Mouse (Mus musculus) intestine, embryonic 16.5 days (tissue): Measurements from ENCODE around the gene Ltbp1. TPM values are rescaled to one million over a fixed set of nuclear protein-coding genes. Genes with fewer than 3 reads are reported as not detected.

Experiments used
- ATAC-seq: fragments of 200-750 bp; cut with Nextera tagmentation; 2 replicates; pipeline ENCODE4 v1.8.0; 2017; ENCODE audit warnings: moderate TSS enrichment, moderate library complexity
- H3K27ac ChIP-seq: fragments of 300-500 bp; sonication (generic); 2 replicates; pipeline ENCODE4 v1.5.1; 2014; ENCODE audit warnings: mild to moderate bottlenecking, low read length
- H3K27me3 ChIP-seq: fragments of 300-500 bp; sonication (generic); replicated peaks from 2 replicates; pipeline ENCODE4 v1.6.1; 2014; ENCODE audit warnings: low read length, control low read depth, mixed read lengths; ENCODE audit not compliant: control insufficient read depth, insufficient read depth
- H3K36me3 ChIP-seq: fragments of 300-500 bp; sonication (generic); 2 replicates; pipeline ENCODE4 v1.6.1; 2014; ENCODE audit warnings: low read length, control low read depth; ENCODE audit not compliant: control insufficient read depth, insufficient read depth
- H3K4me1 ChIP-seq: fragments of 300-500 bp; sonication (generic); 2 replicates; pipeline ENCODE4 v1.6.1; 2014; ENCODE audit warnings: low read length, control low read depth, mixed read lengths; ENCODE audit not compliant: control insufficient read depth, insufficient read depth
- H3K4me2 ChIP-seq: fragments of 300-500 bp; sonication (generic); 2 replicates; pipeline ENCODE4 v1.6.1; 2014; ENCODE audit warnings: low read depth, low read length, control low read depth
- H3K4me3 ChIP-seq: fragments of 300-500 bp; sonication (generic); 2 replicates; pipeline ENCODE4 v1.5.1; 2014; ENCODE audit warnings: mild to moderate bottlenecking, low read length
- H3K9ac ChIP-seq: fragments of 300-500 bp; sonication (generic); 2 replicates; pipeline ENCODE4 v1.6.1; 2014; ENCODE audit warnings: low read depth, low read length
- H3K9me3 ChIP-seq: fragments of 300-500 bp; sonication (generic); 2 replicates; pipeline ENCODE4 v1.6.1; 2016; ENCODE audit warnings: low read length, control low read depth; ENCODE audit not compliant: control insufficient read depth
- WGBS: fragments of 180-500 bp; shearing (Covaris S2); extraction: QIAGEN DNeasy Blood & Tissue Kit; methylation state at CpG from one replicate; pipeline ENCODE4 v1.1.7; 2014; 5-methylcytosine and 5-hydroxymethylcytosine counted together
- polyA plus RNA-seq: library from polyadenylated mRNA; unstranded; fragments of >200 nt; fragmentation: Nextera tagmentation; extraction: Ambion mirVana; gene quantifications from 2 replicates; pipeline ENCODE4 v1.2.1, GENCODE M21; 2015

The Ltbp1 gene
- polyA plus RNA-seq, 1 experiment from 2014 or later, result 12.2 TPM

DNA sequence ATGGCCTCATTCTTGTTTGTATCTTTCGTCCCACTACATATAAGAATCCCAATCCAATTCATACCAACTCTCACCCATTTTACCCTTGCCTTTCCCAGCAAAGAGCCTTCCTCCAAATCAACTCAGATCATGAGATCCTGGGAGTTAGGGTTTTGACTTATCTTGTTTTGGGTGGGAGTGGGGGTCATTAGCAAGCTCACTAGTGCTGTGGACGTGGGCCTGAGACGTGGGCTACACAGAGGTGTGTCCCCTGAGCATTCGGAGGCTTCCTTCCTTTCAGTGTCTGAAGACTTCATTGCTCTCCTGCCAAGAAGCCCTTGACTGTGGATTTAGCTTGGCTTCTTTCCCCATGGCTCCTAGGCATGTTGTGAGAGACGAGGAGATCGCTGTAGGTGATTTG is 10.2 kb downstream of the Ltbp1 start:
- no peaks in the 10 kb centered on the region for H3K27me3 ChIP-seq
- H3K4me2 ChIP-seq, result no peak overlapping the region
- no peaks in the 10 kb centered on the region for H3K4me1 ChIP-seq
- H3K4me3 ChIP-seq, result no peak overlapping the region
- H3K9ac ChIP-seq, result no peak overlapping the region
- no peaks in the 10 kb centered on the region for H3K36me3 ChIP-seq
- WGBS, result 72% methylated on average over 6 of the region's 6 CpGs
- no peak overlapping the region for H3K27ac ChIP-seq
- no peak for ATAC-seq
- H3K9me3 ChIP-seq, result no peaks in the 10 kb centered on the region

GRCm38 (mm10) chr17:75017423-75017822 is 12.1 kb downstream of the Ltbp1 start:
- no peak for ATAC-seq
- Histone ChIP-seq H3K27me3 (no peaks in the 10 kb centered on the region), H3K36me3 (no peaks in the 10 kb centered on the region), H3K4me3 (no peak overlapping the region), H3K9me3 (no peaks in the 10 kb centered on the region), H3K27ac (no peak overlapping the region), H3K4me1 (no peaks in the 10 kb centered on the region), H3K9ac (no peak overlapping the region), H3K4me2 (no peak overlapping the region)
- 81% methylated on average over 7 of the region's 7 CpGs for WGBS

DNA sequence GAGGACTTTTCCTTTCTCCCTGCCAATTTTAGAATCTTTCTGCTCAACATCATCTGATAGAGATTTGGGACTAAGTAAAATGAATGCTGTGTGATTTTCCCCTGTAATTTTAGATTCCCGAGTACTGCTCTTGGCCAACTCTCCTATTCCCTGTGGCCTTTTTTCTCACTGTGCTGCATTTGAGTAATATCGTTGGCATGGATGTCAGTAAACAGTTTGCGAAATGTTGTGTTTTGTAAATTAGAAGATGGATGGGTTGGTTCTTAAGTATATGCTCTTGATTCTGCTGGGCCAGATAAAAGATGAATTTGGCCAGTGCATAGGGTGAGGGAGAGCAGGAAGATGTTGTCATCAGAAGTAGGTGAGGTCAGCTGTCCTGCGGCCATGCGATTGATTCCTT is 12.8 kb downstream of the Ltbp1 start:
- no peak overlapping the region for H3K9ac ChIP-seq
- no peaks in the 10 kb centered on the region for H3K36me3 ChIP-seq
- H3K27ac ChIP-seq, result no peak overlapping the region
- no peaks in the 10 kb centered on the region for H3K4me1 ChIP-seq
- no peaks in the 10 kb centered on the region for H3K9me3 ChIP-seq
- H3K4me3 ChIP-seq, result no peak overlapping the region
- ATAC-seq, result no peak
- 80% methylated on average over 5 of the region's 5 CpGs for WGBS
- H3K4me2 ChIP-seq, result no peak overlapping the region
- H3K27me3 ChIP-seq, result no peaks in the 10 kb centered on the region

GRCm38 (mm10) chr17:75020026-75020425 is 14.7 kb downstream of the Ltbp1 start:
- ATAC-seq, result no peak

DNA sequence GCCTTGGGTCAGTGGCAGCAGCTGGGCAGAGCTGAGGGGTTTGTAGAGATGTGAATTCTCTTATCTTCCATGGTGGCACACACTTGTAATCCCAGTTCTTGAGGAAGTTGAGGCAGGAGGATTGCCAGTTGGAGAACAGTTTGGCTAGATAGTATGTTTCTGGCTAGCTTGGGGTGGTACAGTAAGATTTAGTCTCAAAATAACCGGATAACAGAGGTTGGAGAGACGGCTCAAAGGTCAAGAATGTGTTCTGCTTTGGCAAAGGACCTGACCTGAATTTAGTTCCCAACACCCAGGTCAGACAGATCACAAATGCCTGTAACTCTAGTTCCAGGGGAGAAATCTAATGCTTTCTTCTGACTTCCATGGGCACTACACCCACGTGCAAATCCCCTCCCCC is 15.3 kb downstream of the Ltbp1 start:
- H3K4me2 ChIP-seq, result no peak overlapping the region
- no peak for ATAC-seq
- H3K9ac ChIP-seq, result no peak overlapping the region
- no peak overlapping the region for H3K27ac ChIP-seq
- no peaks in the 10 kb centered on the region for H3K27me3 ChIP-seq
- WGBS, result 72% methylated on average over 3 of the region's 3 CpGs
- no peak overlapping the region for H3K4me3 ChIP-seq
- no peaks in the 10 kb centered on the region for H3K9me3 ChIP-seq
- no peaks in the 10 kb centered on the region for H3K36me3 ChIP-seq
- H3K4me1 ChIP-seq, result no peaks in the 10 kb centered on the region

More at GRCm38 (mm10) chr17:75020026-75020425, 14.7 kb downstream of the Ltbp1 start:
- Histone ChIP-seq H3K27me3 (no peaks in the 10 kb centered on the region), H3K36me3 (no peaks in the 10 kb centered on the region), H3K4me2 (no peak overlapping the region), H3K27ac (no peak overlapping the region), H3K4me1 (no peaks in the 10 kb centered on the region), H3K4me3 (no peak overlapping the region), H3K9ac (no peak overlapping the region), H3K9me3 (no peaks in the 10 kb centered on the region)
- WGBS, result 42% methylated on average over 7 of the region's 7 CpGs

DNA sequence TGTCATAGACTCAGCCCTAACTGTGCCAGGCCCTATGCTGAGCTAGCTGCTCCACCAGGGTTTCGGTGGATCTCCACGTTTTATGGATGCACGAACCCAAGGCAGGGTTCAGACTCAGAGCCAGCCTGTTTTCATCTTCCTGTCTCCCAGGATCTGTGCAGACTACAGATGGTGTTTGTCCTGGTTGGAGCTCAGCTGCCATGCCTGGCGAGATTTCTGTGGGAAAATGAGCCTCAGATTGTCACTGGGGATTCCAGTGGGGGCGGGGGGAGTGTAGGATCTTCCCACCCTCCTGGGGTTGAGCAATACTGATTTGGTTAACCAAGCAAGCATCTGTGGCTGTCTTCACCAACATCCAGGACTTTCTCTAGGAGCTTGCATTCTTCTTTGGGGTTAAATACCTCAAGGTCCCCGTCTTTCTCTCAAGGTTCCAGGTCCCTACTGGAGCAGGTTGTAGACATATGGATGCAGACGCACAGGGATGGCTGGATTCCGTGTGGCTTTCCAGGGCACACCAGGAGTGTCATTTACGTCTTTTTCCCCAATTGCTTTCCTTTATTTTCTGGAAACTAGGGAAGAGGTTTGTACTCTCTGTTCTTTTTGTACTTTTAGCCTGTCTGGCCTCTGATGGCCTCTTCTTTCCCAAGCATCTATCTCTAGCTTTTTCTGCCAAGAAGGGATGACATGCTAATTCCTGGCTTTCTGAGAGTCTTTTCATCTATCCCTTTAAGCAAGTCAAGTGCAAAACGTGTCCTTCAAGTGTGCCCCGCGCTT is 22.2 kb downstream of the Ltbp1 start:
- 72% methylated on average over 12 of the region's 12 CpGs for WGBS
- Histone ChIP-seq H3K4me3 (no peak overlapping the region), H3K36me3 (no peaks in the 10 kb centered on the region), H3K27me3 (no peaks in the 10 kb centered on the region), H3K9ac (no peak overlapping the region), H3K4me2 (no peak overlapping the region), H3K4me1 (no peaks in the 10 kb centered on the region), H3K9me3 (no peaks in the 10 kb centered on the region), H3K27ac (no peak overlapping the region)
- ATAC-seq, result 0 out of 2 replicates have a peak, but pooled peaks have one; percentile 31

DNA sequence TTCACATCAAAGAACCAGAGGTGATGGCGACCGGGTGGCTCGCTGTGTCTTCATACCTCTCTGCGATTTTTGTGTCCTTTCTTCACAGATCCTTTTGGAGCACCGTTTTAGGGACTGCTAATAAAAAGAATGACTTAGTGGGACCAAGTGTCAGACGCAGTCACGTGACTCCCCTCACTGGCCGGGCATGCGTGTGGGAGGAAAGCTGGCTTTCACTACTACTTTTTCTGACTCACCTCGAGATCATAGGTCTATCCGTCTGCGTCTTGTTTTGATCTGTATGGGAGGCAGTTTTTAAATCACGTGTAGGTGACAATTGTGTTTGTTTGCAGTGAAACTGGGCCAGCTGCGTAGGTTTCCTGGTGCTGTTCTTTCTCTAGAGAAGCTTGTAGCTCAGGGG is 28.0 kb downstream of the Ltbp1 start:
- WGBS, result 79% methylated on average over 14 of the region's 14 CpGs
- no peaks in the 10 kb centered on the region for H3K9me3 ChIP-seq
- no peak for ATAC-seq
- no peak overlapping the region for H3K27ac ChIP-seq
- no peaks in the 10 kb centered on the region for H3K4me1 ChIP-seq
- no peak overlapping the region for H3K9ac ChIP-seq
- H3K4me2 ChIP-seq, result no peak overlapping the region
- no peaks in the 10 kb centered on the region for H3K36me3 ChIP-seq
- H3K27me3 ChIP-seq, result no peaks in the 10 kb centered on the region
- H3K4me3 ChIP-seq, result no peak overlapping the region

DNA sequence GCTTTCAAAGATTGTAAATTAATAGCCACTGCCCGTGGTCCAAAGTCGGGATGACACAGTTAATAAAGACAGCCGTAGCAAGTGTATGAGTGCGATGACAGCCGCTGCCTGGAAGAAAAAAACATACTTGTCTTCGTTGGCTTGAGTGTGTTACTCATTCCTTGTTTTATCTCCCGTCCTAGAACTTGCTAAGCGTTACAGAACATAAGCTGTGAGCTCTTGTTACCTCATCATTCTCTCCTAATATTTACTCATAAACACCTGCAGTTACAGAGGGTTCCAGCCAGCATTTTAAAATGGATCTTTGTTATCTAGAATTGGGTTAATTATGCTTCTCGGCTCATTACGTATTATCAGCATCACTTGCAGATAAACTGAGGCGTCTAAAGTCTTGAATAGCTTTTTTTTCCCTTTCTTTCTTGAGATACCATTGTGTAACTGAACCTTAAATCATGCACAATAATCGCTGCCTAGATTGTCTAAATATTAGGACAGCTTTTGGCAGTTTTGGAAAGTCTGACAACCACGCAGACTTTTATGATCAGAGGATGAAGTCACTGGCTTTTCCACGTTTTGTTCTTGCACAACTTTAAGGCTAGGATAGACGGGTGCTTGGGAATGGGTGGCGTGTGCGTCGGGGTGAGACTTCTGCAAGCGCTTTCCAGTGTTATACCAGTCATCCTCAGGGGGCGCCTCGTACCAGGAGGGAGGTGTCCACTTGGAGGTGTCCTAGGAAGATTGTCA is 28.7 kb downstream of the Ltbp1 start:
- Histone ChIP-seq H3K4me1 (no peaks in the 10 kb centered on the region), H3K9ac (no peak overlapping the region), H3K4me2 (no peak overlapping the region), H3K36me3 (no peaks in the 10 kb centered on the region), H3K27me3 (no peaks in the 10 kb centered on the region), H3K27ac (no peak overlapping the region), H3K4me3 (no peak overlapping the region), H3K9me3 (no peaks in the 10 kb centered on the region)
- no peak for ATAC-seq
- WGBS, result 62% methylated on average over 21 of the region's 21 CpGs

DNA sequence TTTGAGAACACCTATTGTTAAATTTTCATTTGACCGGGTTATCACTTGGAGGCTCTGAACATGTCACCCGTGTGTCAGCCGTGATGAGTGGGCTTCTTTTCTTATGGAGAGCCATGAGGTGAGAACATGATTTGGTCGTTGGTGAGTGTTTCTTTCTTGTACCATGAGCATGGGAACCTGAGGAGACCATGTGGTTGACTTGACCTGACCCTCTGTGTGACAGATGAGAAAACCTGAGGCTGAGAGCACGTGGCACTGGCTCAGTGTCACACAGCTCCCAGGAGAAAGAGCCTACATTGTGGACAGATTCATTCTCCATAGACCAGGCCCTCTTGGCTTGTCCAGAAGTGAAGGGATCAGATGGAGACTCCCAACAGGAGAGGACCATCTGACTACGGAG is 31.5 kb downstream of the Ltbp1 start:
- H3K9ac ChIP-seq, result no peak overlapping the region
- H3K27me3 ChIP-seq, result no peaks in the 10 kb centered on the region
- WGBS, result 78% methylated on average over 6 of the region's 6 CpGs
- no peak overlapping the region for H3K4me3 ChIP-seq
- no peak overlapping the region for H3K4me2 ChIP-seq
- H3K4me1 ChIP-seq, result no peaks in the 10 kb centered on the region
- H3K27ac ChIP-seq, result no peak overlapping the region
- no peak for ATAC-seq
- H3K36me3 ChIP-seq, result no peaks in the 10 kb centered on the region
- H3K9me3 ChIP-seq, result no peaks in the 10 kb centered on the region
